Mouse (Mus musculus): Measurements from ENCODE around the gene Arrdc2.
A peak's percentile ranks its signal among the peaks of the same experiment; 100 is the strongest.

Gene Arrdc2

DNA sequence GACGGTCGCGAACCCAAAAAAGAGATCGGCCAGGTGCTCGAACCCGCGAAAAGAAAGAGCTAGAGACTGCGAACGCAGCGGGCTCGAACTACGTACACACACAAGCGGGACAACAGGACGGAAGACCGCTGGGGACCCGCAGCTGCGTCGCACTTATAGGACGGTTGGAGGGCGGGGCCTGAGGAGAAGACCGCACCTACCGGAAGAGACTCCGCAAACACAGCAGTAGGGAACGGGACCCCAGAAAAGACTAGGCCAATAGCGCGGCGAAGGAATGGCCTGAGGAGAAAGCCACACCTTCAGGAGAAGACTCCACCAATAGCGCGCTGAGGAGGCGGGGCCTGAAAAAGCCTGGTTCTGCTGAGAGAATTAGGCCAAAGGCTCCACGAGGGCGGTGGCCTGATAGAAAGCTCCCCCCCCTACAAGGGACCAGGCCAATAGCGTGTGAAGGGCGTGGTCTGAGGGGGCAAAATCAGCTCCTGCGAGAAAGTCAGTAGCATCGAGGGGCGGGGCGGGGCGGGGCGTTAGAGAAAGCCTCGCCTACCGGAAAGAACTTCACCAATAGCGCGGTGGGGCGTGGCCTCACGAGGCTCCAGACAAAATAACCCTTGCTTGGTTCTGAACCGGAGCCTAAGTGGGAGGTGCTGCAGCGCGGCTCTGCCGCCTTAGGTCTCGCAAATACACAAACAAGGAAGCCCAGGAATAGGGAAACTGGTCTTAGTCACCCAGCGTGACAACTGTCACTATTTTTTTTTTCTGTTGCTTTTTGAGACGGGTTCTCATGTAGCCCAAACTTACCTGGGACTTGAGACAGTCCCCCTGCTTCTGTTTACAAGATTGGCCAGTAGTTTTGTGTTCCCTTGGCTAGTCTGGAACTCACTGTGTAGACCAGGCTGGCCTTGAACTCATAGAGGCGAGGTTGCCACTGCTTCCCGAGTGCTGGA, at the start of gene Arrdc2:
TSS of gene Arrdc2 (minus strand) at position 313 of the 944 bp plus-strand sequence.
- peak; percentile 90 for ATAC-seq (ENCODE audit: low TSS enrichment)

DNA sequence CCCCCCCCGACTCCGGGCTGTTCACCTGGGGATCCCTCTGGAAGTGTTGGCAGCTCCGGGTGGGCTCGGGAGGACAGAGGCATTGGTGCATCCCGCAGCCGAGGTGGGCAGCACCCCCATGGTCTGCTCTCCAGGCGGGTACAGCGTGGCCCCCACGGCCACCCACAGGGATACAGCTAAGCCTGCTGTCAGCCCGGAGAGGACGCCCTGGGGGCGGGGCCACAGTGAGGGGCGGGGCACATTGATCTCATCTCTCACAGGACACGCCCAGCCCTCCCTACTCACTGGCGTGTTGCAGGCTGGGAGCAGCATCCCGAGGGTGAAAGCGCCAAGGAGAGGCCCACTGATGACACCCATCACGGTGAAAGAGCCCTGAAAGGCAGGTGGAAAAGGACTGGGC, 48.1 kb upstream of the Arrdc2 start:
- ATAC-seq (ENCODE audit: low TSS enrichment) = peak; percentile 81

DNA sequence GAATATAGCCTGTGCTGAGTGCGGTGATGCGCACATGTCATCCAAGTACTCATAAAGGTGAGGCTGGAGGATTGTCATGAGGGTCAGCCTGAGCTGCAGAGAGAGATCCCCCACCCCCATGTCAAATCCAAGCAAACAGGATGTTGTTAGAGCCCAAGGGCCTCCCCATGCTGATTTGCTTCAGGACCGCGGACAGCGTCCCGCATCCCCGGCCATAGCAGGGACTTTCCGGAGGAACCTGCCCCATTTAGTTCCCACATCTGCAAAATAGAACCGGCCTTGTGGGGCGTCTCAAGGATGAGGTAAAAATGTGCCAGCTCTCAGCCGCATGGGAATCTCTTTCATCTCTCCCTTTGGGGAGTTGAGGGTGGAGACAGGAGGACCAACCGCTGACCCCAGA, 46.1 kb upstream of the Arrdc2 start:
- no peak for ATAC-seq (ENCODE audit: low TSS enrichment)

DNA sequence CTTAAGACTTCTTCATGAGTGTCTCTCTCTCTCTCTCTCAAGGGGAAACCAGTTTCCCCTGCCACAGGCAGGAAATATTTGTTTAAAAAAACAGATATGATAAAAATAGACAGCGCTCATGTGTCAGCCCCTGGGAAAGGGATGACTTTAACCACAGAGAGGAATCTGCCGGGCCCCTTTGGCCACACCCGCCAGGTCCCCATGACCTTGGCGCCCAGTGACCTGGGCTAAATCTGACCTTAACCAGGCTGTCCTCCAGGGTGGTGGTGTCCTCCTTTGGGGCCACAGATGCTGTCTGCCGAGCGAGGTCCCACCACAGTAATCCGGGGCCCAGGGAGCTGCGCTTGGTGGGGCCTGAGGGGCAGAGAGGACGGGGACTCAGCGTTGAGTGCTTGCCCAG, 45.2 kb upstream of the Arrdc2 start:
- no peak for ATAC-seq (ENCODE audit: low TSS enrichment)

DNA sequence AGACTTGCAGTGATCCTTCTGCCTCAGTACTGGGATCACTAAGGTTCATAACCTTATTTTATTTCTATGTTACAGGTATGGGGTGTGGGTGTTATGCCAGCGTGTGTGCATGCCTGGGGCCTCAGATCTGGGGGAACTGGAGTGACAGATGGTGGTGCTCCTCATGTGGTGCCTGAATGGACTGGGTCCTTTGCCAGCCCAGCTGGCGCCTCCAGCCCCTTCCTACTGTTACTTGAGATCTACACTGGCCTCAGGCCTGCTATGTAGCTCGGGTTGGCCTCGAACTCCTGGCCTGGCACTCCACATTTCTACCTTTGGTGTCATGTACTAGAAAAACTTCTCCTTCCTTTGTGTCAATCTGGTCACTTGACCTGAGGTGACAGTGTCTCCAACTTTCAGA, 44.7 kb upstream of the Arrdc2 start:
- no peak for ATAC-seq (ENCODE audit: low TSS enrichment)

DNA sequence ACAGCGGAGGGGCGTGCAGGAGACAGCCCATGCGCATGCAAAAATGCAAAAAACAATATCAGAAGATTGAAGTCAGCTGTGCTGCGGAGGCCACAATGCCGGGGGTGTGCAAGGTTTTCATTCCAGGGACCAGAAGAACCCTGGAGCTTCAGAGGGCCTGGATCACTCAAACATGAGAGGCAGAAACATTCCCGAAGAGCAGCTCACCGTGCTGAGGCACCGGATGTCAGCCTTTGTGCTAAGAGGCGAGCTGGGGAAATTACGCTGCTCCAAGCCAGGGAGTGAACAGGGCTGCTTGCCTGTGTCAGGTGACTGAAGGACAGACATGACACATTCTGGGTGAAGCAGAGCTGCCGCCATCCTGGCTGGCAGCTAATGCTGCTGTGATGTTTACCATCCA, 41.0 kb upstream of the Arrdc2 start:
- peak; percentile 48 for ATAC-seq (ENCODE audit: low TSS enrichment)

DNA sequence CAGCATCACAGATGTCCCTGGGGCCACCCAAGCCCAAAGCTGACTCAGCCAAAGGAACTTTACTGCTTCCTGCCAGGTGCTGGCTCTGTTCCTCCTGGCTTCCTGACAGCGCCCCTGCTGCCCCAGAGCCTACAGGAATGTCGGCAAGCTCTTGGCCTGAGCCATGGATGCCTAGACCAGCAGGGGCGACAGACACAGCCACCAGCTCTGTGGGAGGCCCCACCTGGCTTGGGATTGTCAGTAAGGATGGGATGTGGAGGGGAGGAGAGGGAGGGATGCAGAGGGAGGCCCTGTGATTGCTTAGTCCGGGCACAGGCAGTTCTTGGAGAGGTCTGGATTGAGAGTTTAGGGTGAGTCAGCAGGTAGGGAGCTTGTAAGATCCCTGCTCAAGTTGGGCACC, 40.6 kb upstream of the Arrdc2 start:
- peak; percentile 56 for ATAC-seq (ENCODE audit: low TSS enrichment)

DNA sequence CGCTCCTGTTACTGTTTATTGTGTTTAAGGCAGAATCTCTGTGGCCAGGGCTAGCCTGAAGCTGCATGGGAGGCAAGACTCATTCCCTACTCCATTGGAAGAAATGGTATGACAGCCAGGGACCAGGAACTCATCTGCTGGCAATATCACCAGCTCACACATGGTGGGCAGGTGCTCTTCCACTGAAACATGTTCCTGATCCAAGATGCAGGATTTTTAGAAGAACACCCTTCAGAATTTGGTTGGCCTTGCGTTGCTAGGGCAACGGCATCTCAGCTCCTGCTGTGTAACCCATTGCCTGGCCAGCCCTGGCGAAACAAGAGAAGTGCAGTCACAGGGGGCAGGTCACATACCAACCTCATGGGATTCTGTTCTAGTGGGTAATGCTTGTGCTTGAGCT, 40.0 kb upstream of the Arrdc2 start:
- peak; percentile 58 for ATAC-seq (ENCODE audit: low TSS enrichment)

DNA sequence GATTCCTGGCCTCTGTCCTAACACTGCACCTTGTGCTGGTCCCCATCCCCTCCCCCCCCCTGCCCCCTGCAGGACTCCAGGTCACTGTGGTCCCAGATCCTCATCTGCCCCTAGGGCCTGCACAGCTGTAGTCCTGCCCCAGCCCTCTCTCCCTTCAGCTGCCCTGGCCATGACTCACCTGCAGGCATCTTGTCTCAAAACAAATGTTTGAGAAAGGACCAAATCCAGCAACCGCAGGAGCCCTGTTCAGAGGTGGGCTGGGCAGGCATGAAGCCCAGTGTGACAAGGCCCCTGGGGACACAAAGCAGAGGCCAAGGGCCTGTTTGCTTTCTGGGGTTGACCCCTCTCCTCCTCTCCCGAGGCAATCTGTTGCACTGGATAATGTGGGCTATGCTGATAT, 38.7 kb upstream of the Arrdc2 start:
- ATAC-seq (ENCODE audit: low TSS enrichment) = no peak

DNA sequence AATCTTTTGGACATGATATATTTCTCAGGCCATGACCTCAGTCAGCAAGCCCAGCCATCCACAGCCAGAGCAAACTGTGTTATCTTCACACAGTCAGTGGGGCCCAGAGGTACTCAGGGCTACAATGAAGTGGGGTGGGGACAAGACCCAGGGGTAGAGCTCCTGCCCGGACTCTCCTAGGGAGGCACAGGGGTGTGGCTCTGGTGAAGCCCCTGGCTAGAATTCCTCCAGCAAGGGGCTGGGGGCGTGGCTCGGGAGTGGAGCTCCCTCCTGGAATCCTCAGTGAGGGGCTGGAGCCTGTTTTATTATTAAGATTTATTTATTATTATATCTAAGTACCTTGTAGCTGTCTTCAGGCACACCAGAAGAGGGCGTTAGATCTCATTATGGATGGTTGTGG, 36.9 kb upstream of the Arrdc2 start:
- ATAC-seq (ENCODE audit: low TSS enrichment) = no peak

DNA sequence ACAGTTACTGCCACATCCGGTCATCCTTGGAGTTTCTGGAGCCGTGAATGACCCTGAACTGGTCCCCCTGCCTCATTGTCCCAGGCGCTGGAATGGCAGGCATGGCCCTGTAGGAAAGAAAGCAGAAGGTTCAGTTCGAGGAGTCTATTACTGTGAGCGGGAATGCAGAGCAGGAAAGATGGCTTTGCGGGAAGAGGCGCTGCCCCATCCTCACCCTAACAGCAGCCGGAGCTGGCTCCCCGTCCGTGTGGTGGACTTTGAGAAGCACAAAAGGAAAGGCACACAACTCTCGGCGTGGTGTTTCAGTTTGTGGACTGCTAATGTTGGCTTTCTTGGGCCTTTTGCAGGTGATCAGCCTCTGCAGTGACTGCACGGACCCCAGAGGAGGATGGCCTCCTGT, 34.9 kb upstream of the Arrdc2 start:
- no peak for ATAC-seq (ENCODE audit: low TSS enrichment)

DNA sequence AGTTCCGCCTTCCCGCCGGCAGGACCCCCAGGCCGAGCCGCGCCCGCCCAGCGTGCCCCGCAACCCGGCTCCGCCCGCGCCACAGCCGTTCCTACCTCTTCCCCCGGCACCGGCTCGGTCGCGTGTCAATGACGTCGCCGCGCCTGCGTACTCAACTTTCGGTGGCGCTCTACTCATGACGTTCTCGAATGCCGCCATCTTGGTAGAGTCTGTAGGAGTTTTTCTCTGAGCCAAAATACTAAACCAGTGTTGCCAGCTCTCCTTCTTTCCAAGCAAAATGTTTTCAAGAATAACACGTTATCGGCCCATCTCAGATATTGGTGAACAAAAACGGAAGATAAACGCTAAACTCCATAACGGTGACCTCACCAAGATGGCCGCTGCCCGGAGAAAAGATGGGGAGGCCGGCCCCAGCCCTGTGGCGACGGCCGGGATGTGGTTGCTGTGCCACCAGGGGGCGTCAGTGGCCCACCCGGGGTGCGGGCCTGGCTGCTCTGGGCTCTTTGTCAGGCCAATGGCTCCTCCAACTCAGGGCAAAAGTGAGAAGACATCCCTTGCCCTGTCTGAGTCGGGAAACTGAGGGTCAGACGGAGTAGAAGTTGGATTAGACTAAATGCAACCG, 34.0 kb upstream of the Arrdc2 start, which contains the start of gene Ccdc124:
TSS of gene Ccdc124 (minus strand) at position 572 of the 622 bp plus-strand sequence.
- peak; percentile 73 for ATAC-seq (ENCODE audit: low TSS enrichment)

DNA sequence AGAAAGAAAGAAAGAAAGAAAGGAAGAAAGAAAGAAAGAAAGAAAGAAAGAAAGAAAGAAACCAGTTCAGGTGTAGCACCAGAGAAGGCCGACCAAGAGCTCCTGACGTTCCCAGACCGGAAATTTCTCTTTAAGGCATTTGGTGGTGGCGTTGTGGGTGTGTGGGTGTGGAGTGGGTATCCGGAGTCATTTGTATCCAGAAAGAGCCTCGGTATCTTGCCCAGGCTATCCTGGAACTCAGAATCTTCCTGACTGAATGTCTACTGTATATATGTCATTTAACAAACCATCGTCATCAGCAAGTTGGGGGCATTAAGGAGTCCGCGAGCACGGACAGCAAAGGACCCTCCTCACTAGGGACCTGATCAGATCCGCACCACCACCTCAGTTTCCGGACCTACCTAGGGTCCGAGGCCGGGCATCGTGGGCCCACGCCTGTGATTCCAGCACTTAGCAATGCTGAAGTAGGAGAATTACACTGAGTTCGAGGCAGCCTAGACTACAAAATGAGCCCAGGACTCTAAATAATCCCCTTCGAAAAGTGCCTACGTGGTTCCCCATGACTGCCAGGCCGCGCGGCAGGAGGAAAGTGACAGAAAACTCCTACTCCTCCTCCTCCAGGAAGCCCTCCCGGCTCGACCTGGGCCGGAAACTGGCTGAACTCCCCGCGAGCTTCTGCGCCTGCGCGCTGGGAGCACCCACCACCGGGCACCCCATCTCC, 33.3 kb upstream of the Arrdc2 start:
- ATAC-seq (ENCODE audit: low TSS enrichment) = no peak

DNA sequence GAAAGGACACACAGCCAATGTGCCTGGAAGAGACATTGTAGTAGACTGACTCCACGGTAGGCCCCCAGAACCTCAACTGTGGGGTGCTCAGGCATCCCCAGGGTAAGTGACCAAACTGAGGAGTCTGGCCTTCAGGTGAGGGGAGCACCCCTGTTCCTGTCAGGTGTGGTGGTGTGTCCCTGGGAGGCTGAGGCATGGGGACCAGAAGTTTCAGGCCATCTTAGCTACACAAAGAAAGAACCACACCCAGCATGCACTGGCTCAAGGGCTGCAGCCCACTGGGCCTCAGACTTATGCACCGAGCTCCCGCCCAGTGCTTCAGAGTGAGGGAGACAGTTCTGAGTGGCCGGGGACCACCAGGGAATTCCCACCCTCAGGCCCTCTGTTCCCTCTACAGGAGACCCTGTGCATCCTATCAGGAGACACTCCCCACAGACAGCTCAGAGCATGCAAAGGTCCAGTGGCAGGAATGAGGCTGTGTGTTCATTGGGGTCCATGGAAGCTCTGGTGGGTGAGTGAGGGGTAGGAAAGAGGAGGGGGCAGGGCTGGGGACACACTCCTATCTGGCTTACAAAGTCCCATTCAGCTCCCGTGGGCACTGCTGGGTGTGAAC, 31.8 kb upstream of the Arrdc2 start:
- no peak for ATAC-seq (ENCODE audit: low TSS enrichment)

DNA sequence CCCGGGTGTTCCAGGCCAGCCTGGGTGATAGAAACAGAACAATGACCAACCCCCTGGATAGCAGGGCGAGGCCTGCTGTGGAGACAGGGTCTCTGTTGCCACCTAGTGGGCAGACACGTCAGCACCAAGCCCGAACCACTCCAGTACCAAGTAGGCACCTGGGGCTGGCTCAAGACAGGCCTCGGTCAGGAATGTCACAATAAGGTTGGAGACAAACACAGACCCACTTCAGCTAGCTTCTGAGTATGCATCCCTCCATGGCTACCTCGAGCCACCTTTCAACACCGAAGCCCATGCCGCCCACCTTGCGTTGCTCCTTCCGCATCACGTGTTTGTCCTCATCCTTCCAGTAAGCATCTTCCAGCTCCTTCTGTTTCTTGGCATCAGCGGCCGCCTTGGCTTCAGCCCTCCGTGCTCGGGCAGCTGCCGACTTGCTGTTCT, 30.1 kb upstream of the Arrdc2 start:
- ATAC-seq (ENCODE audit: low TSS enrichment) = peak; percentile 31

DNA sequence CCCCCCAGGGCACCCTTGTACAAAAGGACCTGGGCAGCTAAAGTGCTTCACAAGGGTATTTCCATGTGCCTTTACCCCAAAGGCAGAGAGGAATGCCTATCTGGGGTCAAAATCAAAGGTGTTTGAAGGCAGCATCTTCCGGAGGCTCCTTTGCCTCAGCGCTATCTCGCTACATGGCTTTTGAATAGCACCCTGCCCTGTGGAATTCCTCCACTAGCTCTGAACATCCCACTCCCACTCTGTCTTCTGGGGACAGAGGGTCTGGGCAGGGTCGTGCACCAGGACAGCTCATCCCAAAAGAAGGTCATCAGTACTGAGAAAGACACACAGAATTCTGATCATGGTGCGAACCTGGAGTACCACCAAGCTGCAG, 29.7 kb upstream of the Arrdc2 start:
- ATAC-seq (ENCODE audit: low TSS enrichment) = no peak

DNA sequence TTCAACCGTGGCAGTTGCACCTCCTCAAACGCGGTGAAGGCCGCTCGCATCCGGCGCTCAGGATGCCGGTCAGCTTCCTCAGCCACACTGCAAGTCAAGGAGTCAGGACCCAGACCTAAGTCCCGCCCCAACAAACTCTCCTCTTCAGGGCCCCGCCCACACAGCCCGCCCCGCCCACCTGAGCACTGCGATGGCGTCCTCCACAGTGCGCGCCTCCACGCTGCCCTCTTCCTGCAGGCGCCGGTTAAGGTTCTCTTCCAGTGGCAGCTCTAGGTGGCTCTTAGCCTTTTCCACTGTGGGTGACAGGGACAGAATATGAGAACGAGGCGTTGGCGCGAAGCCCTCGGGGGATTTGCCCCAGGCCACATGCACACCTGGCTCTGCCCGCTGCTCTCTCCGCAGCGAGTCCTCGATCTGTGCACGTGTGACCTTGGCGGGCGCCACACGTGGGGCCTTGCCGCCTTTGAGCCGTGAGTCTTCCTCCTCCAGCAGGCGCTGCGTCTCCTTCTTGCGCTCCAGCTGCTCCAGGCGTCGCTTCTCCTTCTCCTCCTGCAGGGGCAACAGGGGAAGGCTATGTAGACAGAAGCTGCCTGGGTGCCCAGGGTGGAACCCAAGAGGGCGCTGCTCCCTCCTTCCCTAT, 29.2 kb upstream of the Arrdc2 start:
- no peak for ATAC-seq (ENCODE audit: low TSS enrichment)

DNA sequence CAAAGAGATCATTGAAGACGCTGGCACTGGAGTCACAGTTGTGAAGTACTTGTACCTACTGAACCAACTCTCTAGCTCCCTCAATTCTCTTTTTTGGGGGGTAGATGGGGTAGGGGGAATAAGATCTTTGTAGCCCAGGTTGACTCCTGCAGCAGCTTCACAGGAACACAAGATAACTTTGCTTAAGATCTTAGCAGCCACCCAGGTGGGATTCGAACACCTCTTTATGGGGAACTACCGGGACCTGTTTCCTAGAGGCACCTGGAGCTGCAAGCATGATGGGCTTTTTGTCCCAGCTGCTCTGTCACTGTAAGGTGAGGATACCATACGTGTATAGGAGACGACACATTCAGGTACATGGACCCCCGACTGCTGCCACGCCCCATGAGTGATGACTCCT, 27.0 kb upstream of the Arrdc2 start:
- no peak for ATAC-seq (ENCODE audit: low TSS enrichment)

DNA sequence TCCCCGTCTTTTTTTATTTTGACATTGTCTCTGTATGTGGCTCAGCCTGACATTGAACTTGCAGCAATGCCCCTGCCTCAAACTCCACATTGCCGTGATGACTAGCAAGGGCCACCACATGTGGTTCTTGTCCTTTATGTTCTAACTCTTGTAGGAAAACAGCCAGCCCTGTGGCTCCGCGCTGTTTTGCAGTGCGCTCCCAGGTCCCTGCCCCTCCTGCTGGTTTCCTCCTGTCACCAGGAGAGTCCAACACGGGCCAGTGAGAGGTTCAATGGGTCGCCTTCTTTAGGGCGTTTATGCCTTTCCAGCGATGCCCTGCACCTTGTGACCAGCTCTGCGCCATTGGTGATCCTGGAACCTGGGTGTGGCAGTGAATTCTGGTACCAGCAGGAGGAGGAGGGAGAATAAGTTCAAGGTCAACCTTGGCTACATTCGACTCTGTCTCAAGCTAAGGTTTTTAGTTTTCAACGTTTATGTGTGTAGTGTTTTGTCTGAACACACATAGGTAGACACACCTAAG, 26.5 kb upstream of the Arrdc2 start:
- ATAC-seq (ENCODE audit: low TSS enrichment) = peak; percentile 4; the same call in 1 of the 2 replicates

DNA sequence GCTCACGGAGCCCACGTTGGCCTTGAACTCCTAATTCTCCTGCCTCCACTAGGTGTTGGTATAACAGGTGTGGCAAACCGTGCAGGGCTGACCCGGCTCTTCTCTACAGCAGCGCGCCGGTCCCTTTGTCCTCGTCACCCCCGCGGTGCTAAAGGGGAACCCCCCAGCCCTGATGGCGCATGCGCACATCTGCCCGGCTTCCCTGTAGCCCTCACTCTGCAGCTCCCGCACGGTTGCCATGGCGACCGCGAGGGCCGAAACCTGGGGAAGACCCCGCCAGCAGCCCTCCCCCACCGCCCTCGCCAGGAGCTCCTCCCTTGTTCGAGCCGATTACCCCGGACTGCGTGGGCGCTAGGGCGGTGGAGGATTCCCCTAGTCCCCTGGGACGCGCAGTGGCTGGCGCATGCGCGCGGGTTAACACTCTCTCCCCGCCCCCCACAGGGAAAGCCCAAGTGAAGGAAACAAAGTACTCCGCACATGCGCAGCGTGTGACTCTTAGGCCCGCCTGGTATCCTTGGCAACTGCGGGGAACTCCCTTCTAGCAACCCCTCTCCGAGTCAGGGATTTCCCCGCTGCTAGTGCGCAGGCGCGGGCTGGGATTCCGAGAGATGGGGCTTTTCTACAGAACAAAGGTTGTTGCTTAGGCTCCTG, 26.0 kb upstream of the Arrdc2 start:
- ATAC-seq (ENCODE audit: low TSS enrichment) = peak; percentile 69
